Mouse (Mus musculus): ENCODE data around the gene 4930548H24Rik.
"Not testable (repeated sequence)": the region's sequence is repeated elsewhere in the genome, so short reads cannot be mapped to it uniquely, and the experiment has no call there.

Gene 4930548H24Rik

GRCm38 (mm10) chr5:31485440-31485839 lies at the start of gene 4930548H24Rik:
Gene 4930548H24Rik (plus strand): TSS chr5:31485740.
- no peak for DNase-seq (ENCODE audit: low read depth, low spot score)

- DNase-seq (ENCODE audit: low read depth, low spot score), result no peak
Measured at GRCm38 (mm10) chr5:31451336-31451735, 34.2 kb upstream of the 4930548H24Rik start.

- DNase-seq (ENCODE audit: low read depth, low spot score), result peak; percentile 93
Measured at GRCm38 (mm10) chr5:31451878-31452561, 33.5 kb upstream of the 4930548H24Rik start, which contains the start of gene Zfp512. Gene Zfp512 (plus strand): TSS chr5:31452431.

GRCm38 (mm10) chr5:31452562-31452878 lies 33.0 kb upstream of the 4930548H24Rik start:
- DNase-seq (ENCODE audit: low read depth, low spot score), result no peak

- no peak for DNase-seq (ENCODE audit: low read depth, low spot score)
Measured at GRCm38 (mm10) chr5:31452886-31453410, 32.6 kb upstream of the 4930548H24Rik start.

- no peak for DNase-seq (ENCODE audit: low read depth, low spot score)
Measured at GRCm38 (mm10) chr5:31467798-31468197, 17.7 kb upstream of the 4930548H24Rik start.

- no peak for DNase-seq (ENCODE audit: low read depth, low spot score)
Measured at GRCm38 (mm10) chr5:31469711-31470110, 15.8 kb upstream of the 4930548H24Rik start.

GRCm38 (mm10) chr5:31470334-31470733 lies 15.2 kb upstream of the 4930548H24Rik start:
- no peak for DNase-seq (ENCODE audit: low read depth, low spot score)

GRCm38 (mm10) chr5:31480536-31480935 lies 5.0 kb upstream of the 4930548H24Rik start:
- DNase-seq (ENCODE audit: low read depth, low spot score), result no peak

GRCm38 (mm10) chr5:31487889-31488288 lies 2.3 kb downstream of the 4930548H24Rik start:
- no peak for DNase-seq (ENCODE audit: low read depth, low spot score)

- no peak for DNase-seq (ENCODE audit: low read depth, low spot score)
Measured at GRCm38 (mm10) chr5:31489116-31489769, 3.7 kb downstream of the 4930548H24Rik start.

- no peak for DNase-seq (ENCODE audit: low read depth, low spot score)
Measured at GRCm38 (mm10) chr5:31492031-31492430, 6.5 kb downstream of the 4930548H24Rik start.

GRCm38 (mm10) chr5:31494513-31495297 lies 9.2 kb downstream of the 4930548H24Rik start, which contains the start of gene Gpn1:
Gene Gpn1 (plus strand): TSS chr5:31494741.
- DNase-seq (ENCODE audit: low read depth, low spot score), result peak; percentile 84

GRCm38 (mm10) chr5:31504843-31505242 lies 19.3 kb downstream of the 4930548H24Rik start:
- DNase-seq (ENCODE audit: low read depth, low spot score), result no peak

- DNase-seq (ENCODE audit: low read depth, low spot score), result no peak
Measured at GRCm38 (mm10) chr5:31512481-31512880, 26.9 kb downstream of the 4930548H24Rik start.

- no peak for DNase-seq (ENCODE audit: low read depth, low spot score)
Measured at GRCm38 (mm10) chr5:31520556-31520955, 35.0 kb downstream of the 4930548H24Rik start.

- DNase-seq (ENCODE audit: low read depth, low spot score), result peak; percentile 74
Measured at GRCm38 (mm10) chr5:31526354-31527116, 41.0 kb downstream of the 4930548H24Rik start, which contains the start of gene Slc4a1ap. Gene Slc4a1ap (plus strand): TSS chr5:31526995.

- no peak for DNase-seq (ENCODE audit: low read depth, low spot score)
Measured at GRCm38 (mm10) chr5:31527117-31527680, 41.7 kb downstream of the 4930548H24Rik start.

- DNase-seq (ENCODE audit: low read depth, low spot score), result not testable (repeated sequence)
Measured at GRCm38 (mm10) chr5:31527707-31528106, 42.2 kb downstream of the 4930548H24Rik start, which contains the start of gene Supt7l. Gene Supt7l (minus strand): TSS chr5:31527807.

GRCm38 (mm10) chr5:31528560-31528959 lies 43.0 kb downstream of the 4930548H24Rik start:
- DNase-seq (ENCODE audit: low read depth, low spot score), result no peak

- no peak for DNase-seq (ENCODE audit: low read depth, low spot score)
Measured at GRCm38 (mm10) chr5:31535228-31535627, 49.7 kb downstream of the 4930548H24Rik start.

Measured in brain, embryonic 18.5 days (tissue).